ENCODE assay signal across 8 mouse cellular contexts in genomic region chr11:54884937-54885336, GRCm38 (mm10). TPM values are rescaled to one million over a fixed set of nuclear protein-coding genes. Genes with fewer than 3 reads are reported as not detected.
DNase-seq lines count a peak whose midpoint lies in the region; ATAC-seq lines count a peak whose summit lies in the region.

No protein-coding gene starts in this region.

- ATAC-seq in hindbrain, embryonic 12.5 days (ENCODE audit: low FRiP score): no peak

- H3K27ac ChIP-seq in hindbrain, embryonic 12.5 days: no peak overlapping the region

- H3K4me3 ChIP-seq in hindbrain, embryonic 12.5 days: no peak overlapping the region

- H3K9me3 ChIP-seq in hindbrain, embryonic 12.5 days (replicated peaks): no peaks in the 10 kb centered on the region

- peaks cover 5% of the 10 kb centered on the region; the same call in 1 of the 2 replicates for H3K4me1 ChIP-seq in hindbrain, embryonic 12.5 days

- peak; percentile 41 to 44 for DNase-seq in spleen, postnatal 36 days (ENCODE audit: low spot score in 2 of 2)
- DNase-seq in spleen, adult 12 weeks (ENCODE audit: low spot score): no peak
- DNase-seq in heart, adult 9 months (ENCODE audit: low spot score in 2 of 2): peak; percentile 87 to 91
- DNase-seq in kidney, postnatal 14 days: peak; percentile 91
- DNase-seq in lung, postnatal 36 days: peak; percentile 92
- DNase-seq in thymus, postnatal 0 days (ENCODE audit: low spot score): no peak
- no peak for DNase-seq in layer of hippocampus, postnatal 36 days

- H3K4me2 ChIP-seq in hindbrain, embryonic 12.5 days (replicated peaks): no peak overlapping the region

- no peaks in the 10 kb centered on the region for H3K36me3 ChIP-seq in hindbrain, embryonic 12.5 days

- no peaks in the 10 kb centered on the region; the same call in 1 of the 2 replicates for H3K27me3 ChIP-seq in hindbrain, embryonic 12.5 days

- WGBS in hindbrain, embryonic 12.5 days: 12% methylated on average over 5 of the region's 5 CpGs

- no peak overlapping the region for H3K9ac ChIP-seq in hindbrain, embryonic 12.5 days

RNA-seq across cellular contexts. Expression of gene Gpx3, which starts 17.3 kb away (rescaled TPM):
- 17.0 and 20.4 TPM in 2 replicates for polyA plus RNA-seq in thymus, postnatal 0 days (2015; fragmentation: Nextera tagmentation; extraction: Ambion mirVana)
- 67.5 and 68.6 TPM in 2 replicates for polyA plus RNA-seq in hindbrain, embryonic 12.5 days (2016; fragmentation: Nextera tagmentation; extraction: Ambion mirVana)
- 1 to 10 TPM; 3.4 to 4.6 TPM for total RNA-seq in layer of hippocampus, postnatal 36 days (2021)

RNA-seq across cellular contexts. Expression of gene Hint1, which starts 18.8 kb away (rescaled TPM):
- 767 and 806 TPM in 2 replicates for polyA plus RNA-seq in thymus, postnatal 0 days (2015; fragmentation: Nextera tagmentation; extraction: Ambion mirVana)
- 642 and 656 TPM in 2 replicates for polyA plus RNA-seq in hindbrain, embryonic 12.5 days (2016; fragmentation: Nextera tagmentation; extraction: Ambion mirVana)
- total RNA-seq in layer of hippocampus, postnatal 36 days (2021): 100 to 1,000 TPM; 264 to 281 TPM

RNA-seq across cellular contexts. Expression of gene Lyrm7, which starts 24.2 kb away (rescaled TPM):
- polyA plus RNA-seq in thymus, postnatal 0 days (2015; fragmentation: Nextera tagmentation; extraction: Ambion mirVana): 18.5 and 23.7 TPM in 2 replicates
- polyA plus RNA-seq in hindbrain, embryonic 12.5 days (2016; fragmentation: Nextera tagmentation; extraction: Ambion mirVana): 5.5 and 10.8 TPM in 2 replicates
- 10 to 100 TPM; 27.9 to 30.8 TPM for total RNA-seq in layer of hippocampus, postnatal 36 days (2021)

Comparison
In these comparisons a context has a peak if more than half of its experiments do, and no peak if none do; other contexts are left out.
1. DNase-seq: peak in spleen, postnatal 36 days (2 of 2), heart, adult 9 months (2 of 2), kidney, postnatal 14 days (single experiment) and lung, postnatal 36 days (single experiment); none in spleen, adult 12 weeks (single experiment), thymus, postnatal 0 days (single experiment) and layer of hippocampus, postnatal 36 days (0 of 2).